Mouse (Mus musculus) mouse trophoblast stem cell (cell line): ENCODE results near the gene Ankdd1a.

Experiments used
- in situ Hi-C, 2 experiments: fragments of 300-500 bp; cut with MseI, MboI; formaldehyde crosslinking; loops; 2 replicates in 1 of 2; 3 replicates in 1 of 2; pipeline ENCODE4 v1.15.1; 2025

Gene Ankdd1a

DNA sequence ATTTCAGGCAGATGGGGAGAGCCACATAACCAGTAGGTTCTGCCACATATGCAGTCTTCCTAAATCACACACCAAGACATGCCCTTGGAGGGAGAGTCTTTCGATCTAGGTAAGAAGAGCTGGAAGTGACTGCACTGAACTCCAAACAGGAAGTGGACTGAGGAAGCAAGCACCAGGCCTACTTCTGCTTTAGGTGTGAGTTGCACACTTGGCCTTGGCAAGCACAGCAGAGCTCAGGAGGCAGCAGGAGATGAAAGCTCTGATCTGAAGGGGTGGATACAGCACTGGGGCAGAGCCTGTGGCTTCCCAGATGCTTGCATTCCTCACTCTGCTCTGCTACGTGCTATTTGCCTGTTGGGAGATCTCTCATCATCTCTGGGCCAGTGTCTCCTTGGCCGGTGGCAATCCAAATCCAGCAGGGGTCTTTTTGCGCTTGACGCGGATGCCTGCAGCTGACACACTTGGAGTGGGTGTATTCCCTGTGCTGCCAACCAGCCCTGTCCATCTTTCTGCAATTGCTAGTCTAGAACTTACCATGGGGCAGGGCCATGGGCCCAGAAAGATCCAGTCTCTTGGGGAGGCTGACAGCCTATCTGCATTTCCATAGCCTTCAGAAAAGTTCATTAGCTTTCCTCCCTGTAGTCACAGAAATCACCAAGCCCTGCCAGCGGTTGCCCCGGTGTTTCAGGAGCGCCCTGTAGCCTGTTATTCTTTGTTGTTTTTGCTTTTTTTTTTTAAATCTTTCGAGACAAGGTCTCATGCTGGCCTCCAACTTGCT lies 25.8 kb upstream of the Ankdd1a start:
- in situ Hi-C loops, result no loop called here

GRCm38 (mm10) chr9:65542111-65542524 lies 22.1 kb upstream of the Ankdd1a start:
- in situ Hi-C loops, result no loop called here

DNA sequence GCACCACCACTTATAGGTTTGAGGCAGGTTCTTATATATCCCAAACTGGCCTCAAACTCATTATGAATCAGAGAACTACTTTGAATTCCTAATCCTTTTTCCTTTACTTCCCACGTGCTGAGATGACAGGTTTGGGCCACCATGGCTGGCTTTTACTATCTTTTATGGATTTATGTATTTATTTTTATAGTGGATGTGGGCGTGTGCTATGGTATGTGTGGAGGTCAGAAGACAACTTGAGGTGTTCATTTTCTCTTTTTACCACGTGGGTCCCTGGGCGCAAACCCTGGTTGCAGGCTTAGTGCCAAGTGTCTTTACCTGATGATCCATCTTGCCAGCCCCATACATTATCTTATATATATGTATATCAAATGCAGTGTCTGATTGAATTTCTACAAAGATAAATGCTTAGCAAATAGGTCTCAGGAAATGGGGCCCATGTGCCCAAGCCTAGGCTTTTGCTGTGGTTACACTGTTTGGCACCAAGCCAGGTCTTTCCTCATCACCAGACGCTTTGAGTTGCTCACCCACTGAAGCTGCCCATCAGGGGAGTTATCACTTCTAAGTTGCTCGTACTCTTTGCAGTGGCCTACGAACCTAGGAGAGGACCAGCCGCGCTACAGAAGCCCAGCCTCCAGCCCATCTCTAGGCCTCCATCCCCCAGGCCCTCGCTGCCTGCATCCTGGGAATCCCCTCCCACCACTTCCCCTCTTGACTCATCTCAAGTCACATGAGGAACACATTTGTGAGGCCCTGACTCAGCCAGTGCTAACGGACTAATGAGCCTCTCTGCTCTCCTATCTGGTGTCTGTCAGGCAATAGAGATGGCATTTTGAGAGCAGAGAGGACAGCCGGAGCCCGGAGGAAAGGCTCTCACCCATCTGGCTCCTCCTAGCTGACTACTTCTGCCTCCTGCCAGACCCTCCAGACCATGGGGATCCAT lies 21.4 kb upstream of the Ankdd1a start:
- in situ Hi-C loops, result no loop called here

- in situ Hi-C loops, result no loop called here
These were observed 19.7 kb upstream of the Ankdd1a start for GRCm38 (mm10) chr9:65539697-65540096.

- in situ Hi-C loops, result no loop called here
These were observed 18.1 kb upstream of the Ankdd1a start for GRCm38 (mm10) chr9:65537901-65538630.

- in situ Hi-C loops, result no loop called here
These were observed 16.5 kb upstream of the Ankdd1a start for GRCm38 (mm10) chr9:65536491-65536890.

DNA sequence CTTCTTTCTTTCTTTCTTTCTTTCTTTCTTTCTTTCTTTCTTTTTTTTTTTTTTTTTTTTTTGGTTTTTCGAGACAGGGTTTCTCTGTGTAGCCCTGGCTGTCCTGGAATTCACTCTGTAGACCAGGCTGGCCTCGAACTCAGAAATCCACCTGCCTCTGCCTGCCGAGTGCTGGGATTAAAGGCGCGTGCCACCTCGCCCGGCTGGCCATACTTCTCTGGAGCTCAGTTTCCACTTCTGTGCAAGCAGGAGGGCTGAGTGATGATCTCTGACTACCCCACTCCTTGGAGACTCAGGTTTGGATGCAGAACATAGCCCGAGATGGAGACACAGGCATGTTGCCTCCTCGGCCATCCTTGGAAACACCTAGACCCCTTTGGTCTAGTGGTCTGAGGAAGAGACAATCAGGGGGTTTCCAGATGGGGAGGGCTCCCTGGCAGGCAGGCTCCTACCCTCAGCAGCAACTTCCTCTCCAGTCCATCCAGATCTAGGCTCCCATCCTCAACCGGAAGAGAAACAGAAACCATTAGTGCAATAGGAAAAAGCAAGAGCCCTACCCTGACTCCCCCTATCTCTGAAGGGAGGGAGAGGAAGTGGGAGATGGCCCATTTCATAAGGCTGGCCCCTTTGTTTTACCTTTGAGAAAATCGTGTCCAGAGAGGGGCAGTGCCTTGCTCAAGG lies 15.9 kb upstream of the Ankdd1a start:
- in situ Hi-C loops, result no loop called here

GRCm38 (mm10) chr9:65535191-65535722 lies 15.3 kb upstream of the Ankdd1a start:
- in situ Hi-C loops, result no loop called here

- in situ Hi-C loops, result no loop called here
These were observed 14.1 kb upstream of the Ankdd1a start for GRCm38 (mm10) chr9:65534111-65534510.

GRCm38 (mm10) chr9:65532986-65533385 lies 13.0 kb upstream of the Ankdd1a start:
- in situ Hi-C loops, result no loop called here

DNA sequence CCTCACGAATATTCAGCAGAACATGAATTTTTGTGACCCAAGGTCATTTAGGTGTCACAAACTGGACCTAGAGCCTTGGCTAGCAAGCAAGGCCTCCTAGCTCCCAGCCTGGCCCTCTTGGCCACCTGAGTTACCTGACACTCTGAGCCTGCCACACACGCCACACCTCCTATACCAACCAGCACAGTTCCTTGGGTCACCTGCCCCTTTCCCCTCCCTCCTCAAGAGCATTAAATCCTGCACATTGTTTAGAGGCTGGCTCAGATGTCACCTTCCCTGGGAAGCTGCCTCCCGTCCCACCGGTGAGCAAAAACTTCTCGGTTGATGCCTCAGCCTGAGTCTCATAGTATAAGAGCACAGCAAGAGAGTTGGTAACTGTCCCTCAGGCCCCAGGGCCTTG lies 11.3 kb upstream of the Ankdd1a start:
- in situ Hi-C loops, result no loop called here

- in situ Hi-C loops, result loop anchor here in 1 of 2 experiments (5.0 kb wide), 1 partner anchor 48 kb away; no protein-coding TSS in a partner anchor
These were observed 9.7 kb upstream of the Ankdd1a start for GRCm38 (mm10) chr9:65529659-65530058.

DNA sequence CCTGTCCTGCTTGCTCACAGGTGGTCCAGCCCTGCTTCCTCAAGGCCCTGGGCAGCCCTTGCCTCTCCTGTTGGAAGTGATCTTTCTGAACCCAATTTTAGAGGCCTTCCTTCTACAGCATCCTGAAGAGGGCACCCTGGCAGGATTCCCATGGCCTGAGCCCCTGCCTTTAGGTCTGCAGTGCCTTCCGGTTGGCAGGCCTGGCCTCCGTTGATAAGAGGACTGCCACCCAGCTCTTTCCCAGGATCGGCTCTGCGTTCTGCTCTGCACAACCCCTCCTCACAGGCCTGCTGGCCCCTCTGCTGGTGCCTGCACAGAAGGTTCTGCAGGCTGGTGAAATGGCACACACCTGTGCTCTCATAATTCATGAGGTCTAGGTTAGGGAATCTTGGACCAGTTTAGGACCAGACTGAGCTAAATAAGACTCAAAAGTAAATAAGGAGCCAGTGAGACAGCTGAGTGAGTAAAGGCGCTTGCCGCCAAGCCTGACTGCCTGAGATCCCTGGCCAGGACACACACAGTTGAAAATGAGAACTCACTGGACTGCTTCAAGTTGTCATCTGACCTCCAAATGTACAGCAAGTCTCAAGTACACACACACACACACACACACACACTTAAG lies 8.5 kb upstream of the Ankdd1a start:
- in situ Hi-C loops, result loop anchor here in 1 of 2 experiments (5.0 kb wide), 1 partner anchor 49 kb away; no protein-coding TSS in a partner anchor

DNA sequence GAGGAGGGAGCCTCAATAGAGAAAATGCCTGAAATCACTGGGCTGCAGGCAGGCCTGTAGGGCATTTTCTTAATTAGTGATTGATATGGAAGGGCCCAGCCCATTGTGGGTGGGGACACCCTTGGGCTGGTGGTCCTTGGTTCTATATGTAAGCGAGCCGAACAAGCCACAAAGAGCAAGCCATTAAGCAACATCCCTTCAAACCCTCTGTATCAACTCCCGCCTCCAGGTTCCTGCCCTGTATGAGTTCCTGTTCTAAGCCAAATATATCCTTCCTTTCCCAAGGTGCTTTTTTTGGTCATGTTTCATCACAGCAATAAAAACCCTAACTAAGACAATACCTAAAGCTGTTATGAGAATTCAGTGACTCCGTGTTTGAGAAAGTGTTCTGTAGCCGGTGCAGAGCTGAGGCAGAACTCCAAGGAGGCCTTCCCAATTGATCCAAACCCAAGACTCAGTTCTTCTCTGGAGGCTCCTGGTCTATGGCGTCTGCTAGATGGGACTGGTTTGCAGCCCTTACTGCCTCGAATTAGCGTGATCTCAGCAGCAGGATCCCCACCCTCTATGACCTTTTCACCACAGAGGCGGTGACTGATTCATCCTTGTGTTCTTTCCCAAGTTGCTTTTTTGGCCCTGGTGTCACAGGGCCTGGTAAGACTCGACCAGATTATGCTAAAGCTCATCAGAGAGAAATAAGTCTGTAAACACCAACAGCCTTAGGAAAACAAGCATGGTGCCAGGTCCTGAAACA lies 5.6 kb upstream of the Ankdd1a start:
- in situ Hi-C loops, result loop anchor here in 1 of 2 experiments (5.0 kb wide), 1 partner anchor 52 kb away; no protein-coding TSS in a partner anchor

DNA sequence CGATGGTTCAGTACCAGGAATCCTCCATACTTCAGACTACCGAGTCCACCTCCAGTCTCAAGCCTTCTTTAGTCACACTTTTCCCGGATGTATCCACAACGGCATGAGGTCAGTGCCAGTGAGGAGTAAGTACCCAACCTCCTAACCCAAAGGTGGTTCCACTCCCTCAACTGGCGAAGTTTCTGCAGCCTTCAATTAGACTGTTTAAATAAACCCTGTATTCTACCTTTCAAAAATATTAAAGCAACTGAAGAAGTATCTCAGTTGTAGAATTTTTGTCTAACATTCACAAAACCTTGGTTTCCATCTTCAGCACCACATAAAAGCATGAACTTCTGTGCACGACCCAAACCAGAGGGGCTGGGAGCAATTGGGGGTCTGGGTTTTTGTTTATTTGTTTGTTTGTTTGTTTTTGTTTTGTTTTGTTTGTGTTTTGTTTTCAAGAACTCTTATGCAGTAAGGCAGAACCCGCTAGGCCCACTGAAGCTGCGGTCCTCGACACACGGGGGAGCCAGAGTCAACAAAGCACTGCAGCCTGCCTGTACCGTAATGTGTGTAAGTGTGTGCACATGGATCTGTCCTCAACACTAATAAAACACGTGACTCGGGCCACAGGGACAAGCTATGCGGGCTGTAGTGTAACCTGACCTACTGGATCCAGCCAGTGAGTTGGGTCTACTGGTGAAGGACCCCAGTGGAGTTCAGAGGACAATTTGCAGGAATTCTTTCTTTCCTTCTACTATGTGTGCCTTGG lies 3.8 kb upstream of the Ankdd1a start:
- in situ Hi-C loops, result loop anchor here in 1 of 2 experiments (5.0 kb wide), 1 partner anchor 59 kb away; the partner anchor contains the start of gene Plekho2

GRCm38 (mm10) chr9:65520505-65520876 lies 498 bp upstream of the Ankdd1a start:
- in situ Hi-C loops, result loop anchor here in 1 of 2 experiments (5.0 kb wide), 1 partner anchor 62 kb away; the partner anchor contains the start of gene Plekho2

DNA sequence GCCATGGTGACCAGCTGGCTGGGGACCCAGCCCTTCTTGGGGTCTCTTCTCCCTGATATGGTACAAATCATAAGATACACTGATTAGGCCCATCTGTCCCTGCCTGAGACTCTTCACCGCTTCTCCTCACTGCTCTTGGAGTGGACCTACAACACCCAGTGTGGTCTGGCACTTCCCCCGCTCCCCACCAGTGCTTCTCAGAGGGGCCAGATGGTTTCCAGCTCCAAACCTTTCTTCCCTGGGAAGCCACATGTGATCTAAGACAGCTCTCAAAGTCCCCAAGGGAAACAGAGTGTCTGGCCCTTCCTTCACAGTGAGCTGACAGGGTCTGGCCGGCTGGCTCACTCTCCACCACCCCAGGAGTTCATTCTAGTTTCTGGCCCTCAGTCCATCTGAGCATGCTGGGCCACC lies 5.1 kb downstream of the Ankdd1a start:
- in situ Hi-C loops, result no loop called here

GRCm38 (mm10) chr9:65514431-65514830 lies 5.6 kb downstream of the Ankdd1a start:
- in situ Hi-C loops, result no loop called here

- in situ Hi-C loops, result no loop called here
These were observed 7.5 kb downstream of the Ankdd1a start for GRCm38 (mm10) chr9:65512520-65512919.
